Mouse (Mus musculus) heart, embryonic 10.5 days (tissue): ENCODE measurements around the gene Ehd4. TPM values are rescaled to one million over a fixed set of nuclear protein-coding genes. Genes with fewer than 3 reads are reported as not detected.

Source experiments
- polyA plus RNA-seq: library from polyadenylated mRNA; unstranded; fragments of >200 nt; fragmentation: Nextera tagmentation; extraction: Ambion mirVana; gene quantifications from 2 replicates; pipeline ENCODE4 v1.2.1, GENCODE M21; 2016

Ehd4 gene
- polyA plus RNA-seq, 1 experiment from 2014 or later = 115 TPM

Other genes starting within 250 kb of the Ehd4 start
- 1.8 and 2.8 TPM in 2 replicates for gene Mapkbp1, start 181.9 kb downstream of the Ehd4 start, polyA plus RNA-seq
- gene Jmjd7, start 127.1 kb downstream of the Ehd4 start, polyA plus RNA-seq = 16.8 and 17.6 TPM in 2 replicates
- 2.6 and 5.5 TPM in 2 replicates for gene Gm28042, start 127.1 kb downstream of the Ehd4 start, polyA plus RNA-seq
- gene Pla2g4b, start 121.2 kb downstream of the Ehd4 start, polyA plus RNA-seq = 2.6 TPM in 2 replicates
- gene Pla2g4e, start 90.7 kb upstream of the Ehd4 start, polyA plus RNA-seq = 0.52 and 0.54 TPM in 2 replicates
- gene Pla2g4d, start 134.6 kb upstream of the Ehd4 start, polyA plus RNA-seq = 0.04 TPM in 1 of 2 replicates, not detected in the other
- gene Pla2g4f, start 159.6 kb upstream of the Ehd4 start, polyA plus RNA-seq = 0.05 TPM in 1 of 2 replicates, not detected in the other
- 17.4 and 19.2 TPM in 2 replicates for gene Vps39, start 198.5 kb upstream of the Ehd4 start, polyA plus RNA-seq
- 7.0 and 8.8 TPM in 2 replicates for gene Ganc, start 249.3 kb upstream of the Ehd4 start, polyA plus RNA-seq
- gene Tmem87a, start 249.5 kb upstream of the Ehd4 start, polyA plus RNA-seq = 4.4 and 4.5 TPM in 2 replicates